Mouse (Mus musculus): ENCODE measurements at regions not wholly inside any gene's neighbourhood (a gene's known extent, or its start where the extent isn't known, plus 50 kb on each side); places are given as distances from the start of the nearest gene placed in this dataset.

- TF ChIP-seq CTCF (IDR thresholded peaks at IDR 0.05; ENCODE audit: control insufficient read depth, insufficient read depth, low read length), result no peak
- no peak for TF ChIP-seq POLR2A (IDR thresholded peaks at IDR 0.05; ENCODE audit: borderline replicate concordance, control insufficient read depth, low read depth, low read length)
These were observed 107.0 kb upstream of the Cpeb2 start for GRCm38 (mm10) chr5:43125774-43126536.

Data from bone marrow, adult 2 months (tissue).